12 mouse cellular contexts compared by ENCODE assay signal in the genomic region with DNA sequence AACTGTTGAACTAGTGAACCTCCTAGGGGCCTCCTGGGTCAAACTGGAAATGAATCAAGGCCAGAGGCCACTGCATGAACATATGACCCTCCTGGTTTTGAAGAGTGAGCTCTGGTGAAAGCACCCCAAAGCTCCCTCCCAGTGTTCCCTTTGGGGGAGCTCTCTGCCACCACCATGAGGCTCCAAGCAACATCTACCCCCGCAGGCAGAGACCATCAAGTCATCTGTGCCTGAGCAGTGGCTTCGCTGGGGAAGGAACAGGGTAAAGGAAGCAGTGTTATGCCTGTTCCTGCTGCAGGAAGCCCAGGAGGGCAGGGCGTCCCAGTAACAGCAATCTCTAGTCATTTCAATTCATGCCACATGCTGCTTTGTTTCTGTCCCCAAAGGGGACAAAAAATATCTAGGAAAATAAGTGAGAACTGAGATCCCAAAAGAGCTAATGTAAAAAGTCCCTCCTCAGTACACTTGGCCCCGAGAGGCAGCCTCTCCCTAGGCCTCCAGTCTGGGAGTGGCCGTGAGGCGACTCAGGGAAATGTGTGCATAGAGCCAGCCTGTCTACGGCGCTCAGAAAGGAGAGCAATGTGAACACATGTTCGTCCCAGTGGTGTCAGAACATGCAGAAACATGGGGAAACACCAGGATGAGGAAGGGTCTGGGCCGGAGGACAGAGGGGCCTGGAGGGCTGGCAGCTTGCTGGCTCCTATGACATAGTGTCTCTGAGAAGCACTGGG.
DNase-seq lines count a peak whose midpoint lies in the region; TF ChIP-seq lines count a peak whose summit lies in the region.
"Had no signal": no experiment of that assay in that cellular context is flagged by ENCODE, and none has a peak within 500 bp of the region (broad histone marks: within the 10 kb centered on the region; RNA-seq: fewer than 3 reads in every experiment).

No protein-coding gene starts in this region.

- TF ChIP-seq CTCF in heart, adult 2 months (IDR thresholded peaks at IDR 0.05): peak; percentile 38
- peak; percentile 51 for TF ChIP-seq CTCF in layer of hippocampus, adult 2 months (conservative IDR thresholded peaks at IDR 0.05)

- H3K36me3 ChIP-seq in heart, adult 2 months (ENCODE audit: control insufficient read depth, insufficient read depth, low read length): no peaks in the 10 kb centered on the region
- peaks cover 15% of the 10 kb centered on the region for H3K36me3 ChIP-seq in heart, embryonic 10.5 days

- intact Hi-C loops in heart, adult 2 months (cut with DNase I): loop anchor here (5.0 kb wide), 1 partner anchor 146 kb away; no protein-coding TSS in a partner anchor

- WGBS in heart, adult 2 months: 42% methylated on average over 10 of the region's 10 CpGs
- 71% methylated on average over 10 of the region's 10 CpGs for WGBS in heart, embryonic 10.5 days

- peaks cover 13% of the 10 kb centered on the region for H3K4me1 ChIP-seq in heart, adult 2 months (ENCODE audit: control insufficient read depth, insufficient read depth, low read length)
- H3K4me1 ChIP-seq in heart, embryonic 10.5 days: 0 out of 2 replicates have a peak, but pooled peaks cover 5% of the 10 kb centered on the region

- no peak overlapping the region for H3K9ac ChIP-seq in heart, adult 2 months (ENCODE audit: low read depth, low read length)
- H3K9ac ChIP-seq: embryonic facial prominence, embryonic 13.5 days had no signal

- peak; percentile 45; the same call in 1 of the 2 replicates for TF ChIP-seq EP300 in heart, adult 2 months (IDR thresholded peaks at IDR 0.05; ENCODE audit: insufficient read depth, low read depth, low read length)

- TF ChIP-seq POLR2A in heart, adult 2 months (IDR thresholded peaks at IDR 0.05; ENCODE audit: insufficient read depth, low read depth, low read length): no peak

- no peaks in the 10 kb centered on the region for H3K79me2 ChIP-seq in heart, adult 2 months (replicated peaks; ENCODE audit: control insufficient read depth, insufficient read depth, low read length)

- DNase-seq in heart, adult 2 months: peak in 1 of 2 experiments; percentile 28
- DNase-seq in heart, embryonic 10.5 days (ENCODE audit: low spot score): no peak
- no peak for DNase-seq in layer of hippocampus, adult 2 months (ENCODE audit: low spot score in 2 of 2)
- no peak for DNase-seq in layer of hippocampus, adult 18-20 months (ENCODE audit: low spot score in 2 of 2)
- peak; percentile 12 for DNase-seq in adipocyte (ENCODE audit: low spot score)
- DNase-seq in lung, postnatal 36 days: peak; percentile 28
- DNase-seq in frontal cortex, postnatal 25 days (ENCODE audit: low spot score in 2 of 2): no peak
- no peak for DNase-seq in layer of hippocampus, postnatal 25 days (ENCODE audit: extremely low spot score in 1 of 2, low spot score in 1 of 2)
- DNase-seq: cerebellum, postnatal 10 days; retina, postnatal 1 day had no signal

- no peaks in the 10 kb centered on the region for H3K27me3 ChIP-seq in heart, adult 2 months (ENCODE audit: control insufficient read depth, insufficient read depth, low read length)
- peaks cover 4% of the 10 kb centered on the region; the same call in 1 of the 2 replicates for H3K27me3 ChIP-seq in heart, embryonic 10.5 days (ENCODE audit: insufficient read depth, poor library complexity, severe bottlenecking)
- H3K27me3 ChIP-seq: embryonic facial prominence, embryonic 13.5 days had no signal

- no peak overlapping the region for H3K4me3 ChIP-seq in heart, adult 2 months
- no peak overlapping the region for H3K4me3 ChIP-seq in heart, embryonic 10.5 days
- no peak overlapping the region for H3K4me3 ChIP-seq in layer of hippocampus, adult 2 months
- H3K4me3 ChIP-seq: embryonic facial prominence, embryonic 13.5 days had no signal

- H3K9me3 ChIP-seq in heart, embryonic 10.5 days: no peaks in the 10 kb centered on the region
- H3K9me3 ChIP-seq: embryonic facial prominence, embryonic 13.5 days had no signal

- H3K27ac ChIP-seq in heart, adult 2 months: peak overlapping the region; percentile 58
- H3K27ac ChIP-seq in heart, embryonic 10.5 days: no peak overlapping the region
- peak overlapping the region; percentile 28; the same call in 1 of the 2 replicates for H3K27ac ChIP-seq in layer of hippocampus, adult 2 months
- H3K27ac ChIP-seq: embryonic facial prominence, embryonic 13.5 days; macrophage had no signal

Comparison
In these comparisons a context has a peak if more than half of its experiments do, and no peak if none do; other contexts are left out.
1. DNase-seq: peak in adipocyte (single experiment) and lung, postnatal 36 days (single experiment); none in heart, embryonic 10.5 days (single experiment), layer of hippocampus, adult 2 months (0 of 2), layer of hippocampus, adult 18-20 months (0 of 2), frontal cortex, postnatal 25 days (0 of 2) and layer of hippocampus, postnatal 25 days (0 of 2).